Mouse (Mus musculus) intestine, embryonic 14.5 days (tissue): ENCODE results near the gene Pklr. TPM values are rescaled to one million over a fixed set of nuclear protein-coding genes. Genes with fewer than 3 reads are reported as not detected.

Experiments used
- ATAC-seq: fragments of 200-750 bp; cut with Nextera tagmentation; replicated peaks from 2 replicates; pipeline ENCODE4 v1.8.0; 2017; ENCODE audit warnings: low read depth, moderate number of reproducible peaks, moderate TSS enrichment, moderate library complexity; ENCODE audit not compliant: low FRiP score, low TSS enrichment
- DNase-seq: peaks from one replicate; pipeline ENCODE4 v3.0.0-alpha.2; 2018; ENCODE audit warnings: low spot score
- H3K27ac ChIP-seq: fragments of 300-500 bp; sonication (generic); 2 replicates; pipeline ENCODE4 v1.5.1; 2014; ENCODE audit warnings: low read depth, mild to moderate bottlenecking, control low read depth
- H3K27me3 ChIP-seq: fragments of 300-500 bp; sonication (generic); replicated peaks from 2 replicates; pipeline ENCODE4 v1.6.1; 2014; ENCODE audit warnings: low read length, control low read depth; ENCODE audit not compliant: control insufficient read depth, insufficient read depth
- H3K36me3 ChIP-seq: fragments of 300-500 bp; sonication (generic); 2 replicates; pipeline ENCODE4 v1.6.1; 2014; ENCODE audit warnings: low read length, control low read depth; ENCODE audit not compliant: control insufficient read depth, insufficient read depth
- H3K4me1 ChIP-seq: fragments of 300-500 bp; sonication (generic); replicated peaks from 2 replicates; pipeline ENCODE4 v1.6.1; 2014; ENCODE audit warnings: low read length, control low read depth, mixed read lengths; ENCODE audit not compliant: control insufficient read depth, insufficient read depth
- H3K4me2 ChIP-seq: fragments of 300-500 bp; sonication (generic); 2 replicates; pipeline ENCODE4 v1.6.1; 2014; ENCODE audit warnings: low read length
- H3K4me3 ChIP-seq: fragments of 300-500 bp; sonication (generic); 2 replicates; pipeline ENCODE4 v1.5.1; 2014; ENCODE audit warnings: low read depth, low read length, control low read depth, mixed read lengths
- H3K9ac ChIP-seq: fragments of 300-500 bp; sonication (generic); 2 replicates; pipeline ENCODE4 v1.6.1; 2014; ENCODE audit warnings: mild to moderate bottlenecking, low read length
- H3K9me3 ChIP-seq: fragments of 300-500 bp; sonication (generic); 2 replicates; pipeline ENCODE4 v1.6.1; 2016; ENCODE audit warnings: low read length, control low read depth; ENCODE audit not compliant: control insufficient read depth
- WGBS: fragments of 180-500 bp; shearing (Covaris S2); extraction: QIAGEN DNeasy Blood & Tissue Kit; methylation state at CpG from one replicate; pipeline ENCODE4 v1.1.7; 2014; 5-methylcytosine and 5-hydroxymethylcytosine counted together
- polyA plus RNA-seq: library from polyadenylated mRNA; unstranded; fragments of >200 nt; fragmentation: Nextera tagmentation; extraction: Ambion mirVana; gene quantifications from 2 replicates; pipeline ENCODE4 v1.2.1, GENCODE M21; 2014

Pklr gene
- polyA plus RNA-seq, 1 experiment from 2014 or later = 13.3 TPM

DNA sequence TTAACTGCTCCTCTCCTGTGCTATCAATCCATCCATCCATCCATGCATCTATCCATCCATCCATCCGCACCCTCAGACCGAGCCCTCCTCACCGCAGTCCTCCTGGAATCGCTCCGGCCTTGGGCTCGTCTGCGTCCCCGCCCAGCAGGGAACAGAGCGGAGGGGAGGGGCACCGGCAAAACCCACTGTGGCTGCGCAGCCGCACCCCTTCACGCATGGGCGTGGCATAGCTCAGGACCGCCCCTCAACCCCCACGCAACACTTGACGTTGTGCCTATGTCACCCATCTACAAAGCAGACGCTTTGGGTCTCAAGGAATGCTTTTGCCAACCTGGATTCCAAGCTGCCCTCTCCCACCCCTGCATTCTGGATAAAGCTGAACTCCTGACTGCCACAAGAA, 42.8 kb upstream of the Pklr start, which contains the start of gene Rusc1:
Gene Rusc1 (minus strand): TSS at position 137 of the 400 bp plus-strand sequence.
- H3K4me3 ChIP-seq = peak within 1 kb of the TSS; percentile 29
- 0 out of 2 replicates have a peak, but pooled peaks cover 7% of the 10 kb centered on the region for H3K4me1 ChIP-seq
- no peak within 1 kb of the TSS for H3K27ac ChIP-seq
- H3K9me3 ChIP-seq = no peaks in the 10 kb centered on the region
- ATAC-seq (peak; percentile 34), DNase-seq (peak; percentile 87)
- WGBS = 1% methylated on average over 18 of the region's 18 CpGs
- H3K9ac ChIP-seq = peak within 1 kb of the TSS; percentile 11; the same call in 1 of the 2 replicates
- H3K36me3 ChIP-seq = peaks cover 39% of the 10 kb centered on the region
- peaks cover 20% of the 10 kb centered on the region for H3K27me3 ChIP-seq
- H3K4me2 ChIP-seq = peak within 1 kb of the TSS; percentile 44

DNA sequence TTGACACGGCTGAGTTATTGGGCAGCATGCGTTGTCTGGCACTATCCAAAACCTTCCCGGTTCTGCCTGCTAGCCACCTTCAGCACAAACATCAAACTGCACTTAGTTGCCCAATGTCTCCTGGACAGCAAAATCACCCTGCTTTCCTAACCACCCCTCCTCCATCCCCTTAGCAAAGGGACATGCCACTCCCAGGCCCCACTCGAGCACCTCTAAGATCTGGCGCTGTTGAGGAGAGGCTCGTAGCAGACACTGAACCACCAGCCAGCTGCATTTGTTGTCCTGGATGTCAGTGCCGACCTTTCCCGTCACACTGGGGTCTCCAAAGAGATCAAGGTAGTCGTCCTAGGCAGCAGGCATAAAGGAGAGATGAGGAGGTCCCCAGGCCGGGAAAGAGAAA, 41.9 kb upstream of the Pklr start:
- H3K9me3 ChIP-seq = no peaks in the 10 kb centered on the region
- 80% methylated on average over 10 of the region's 10 CpGs for WGBS
- no peak overlapping the region for H3K27ac ChIP-seq

DNA sequence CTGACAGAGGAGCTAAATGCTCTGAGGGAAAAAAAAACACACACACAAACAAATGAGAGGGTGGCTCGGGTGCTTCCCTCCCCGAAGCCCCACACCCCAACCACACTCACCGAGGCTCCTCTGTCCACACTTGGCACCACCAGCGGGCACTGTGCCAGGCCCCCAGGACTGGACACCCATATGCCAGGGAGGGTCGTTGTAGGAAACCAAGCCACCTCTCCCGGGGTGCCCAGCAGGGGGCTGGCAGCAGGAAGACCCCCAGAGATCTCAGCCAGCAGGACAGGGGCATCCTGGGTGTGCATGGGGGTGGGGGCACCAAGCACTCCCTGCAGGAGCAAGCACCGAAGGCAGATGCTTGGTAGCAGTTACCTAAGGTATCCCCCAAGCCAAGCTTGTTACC, 35.1 kb upstream of the Pklr start, which contains the start of gene Gm43738:
Gene Gm43738 (minus strand): TSS at position 289 of the 400 bp plus-strand sequence.
- H3K4me2 ChIP-seq = peak within 1 kb of the TSS; percentile 84
- no peaks in the 10 kb centered on the region for H3K9me3 ChIP-seq
- DNase-seq (no peak), ATAC-seq (no peak)
- H3K27ac ChIP-seq = peak within 1 kb of the TSS; percentile 73
- peak within 1 kb of the TSS; percentile 88 for H3K4me3 ChIP-seq
- H3K27me3 ChIP-seq = no peaks in the 10 kb centered on the region
- peaks cover 41% of the 10 kb centered on the region for H3K36me3 ChIP-seq
- WGBS = 40% methylated on average over 7 of the region's 7 CpGs
- H3K4me1 ChIP-seq = peaks cover 20% of the 10 kb centered on the region
- H3K9ac ChIP-seq = peak within 1 kb of the TSS; percentile 60

More for the DNA sequence above, 41.9 kb upstream of the Pklr start:
- peaks cover 15% of the 10 kb centered on the region for H3K27me3 ChIP-seq
- ATAC-seq (no peak), DNase-seq (no peak)
- H3K36me3 ChIP-seq = peaks cover 47% of the 10 kb centered on the region
- no peak overlapping the region for H3K4me3 ChIP-seq
- H3K4me2 ChIP-seq = no peak overlapping the region
- H3K9ac ChIP-seq = no peak overlapping the region
- H3K4me1 ChIP-seq = 0 out of 2 replicates have a peak, but pooled peaks cover 7% of the 10 kb centered on the region

- H3K9ac ChIP-seq = peak overlapping the region; percentile 60
- peaks cover 20% of the 10 kb centered on the region for H3K4me1 ChIP-seq
- H3K9me3 ChIP-seq = no peaks in the 10 kb centered on the region
- H3K27ac ChIP-seq = peak overlapping the region; percentile 55
- peaks cover 35% of the 10 kb centered on the region for H3K36me3 ChIP-seq
- H3K4me2 ChIP-seq = peak overlapping the region; percentile 84
- ATAC-seq = peak; percentile 38; the same call in 1 of the 2 replicates
- no peak for DNase-seq
- peak overlapping the region; percentile 88 for H3K4me3 ChIP-seq
- under 1% methylated on average over 19 of the region's 19 CpGs for WGBS
- no peaks in the 10 kb centered on the region for H3K27me3 ChIP-seq
Observed at GRCm38 (mm10) chr3:89101459-89101811, 34.5 kb upstream of the Pklr start.

DNA sequence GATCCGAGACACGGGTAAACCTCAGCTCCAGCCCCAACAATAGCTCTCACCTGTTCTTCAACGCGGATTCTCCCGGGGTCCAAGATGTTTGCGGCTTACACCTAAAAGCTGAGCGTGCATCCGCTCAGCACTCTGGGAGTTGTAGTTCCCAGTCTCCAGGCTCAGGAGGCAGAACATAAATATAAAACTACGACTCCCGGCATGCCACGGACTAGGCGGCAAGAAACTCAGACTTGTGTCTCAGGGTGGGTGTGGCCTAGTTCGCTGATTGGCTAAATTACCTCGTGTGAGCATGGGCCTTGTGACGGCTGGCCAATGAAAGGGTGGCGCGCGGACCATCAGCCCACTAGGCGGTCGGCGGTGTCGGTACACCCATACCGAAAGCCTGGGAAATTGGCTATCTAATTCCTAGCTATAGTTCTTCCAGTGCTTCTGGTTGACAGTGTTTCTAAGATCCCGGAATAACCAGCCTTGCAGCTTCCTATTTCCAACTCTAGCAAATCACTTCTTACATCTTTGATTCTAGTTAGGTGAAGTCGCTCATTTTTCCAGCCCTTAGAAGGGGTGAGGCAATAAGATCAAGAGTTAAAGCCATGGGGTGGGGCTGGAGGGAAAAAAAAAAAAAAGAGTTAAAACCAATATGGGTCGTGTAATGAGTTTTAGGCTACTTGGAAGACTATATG, 34.0 kb upstream of the Pklr start, which contains the start of gene Fdps:
Gene Fdps (minus strand): TSS at position 148 of the 683 bp plus-strand sequence.
- H3K36me3 ChIP-seq = peaks cover 30% of the 10 kb centered on the region
- H3K9ac ChIP-seq = peak within 1 kb of the TSS; percentile 60
- H3K4me2 ChIP-seq = peak within 1 kb of the TSS; percentile 84
- H3K27me3 ChIP-seq = no peaks in the 10 kb centered on the region
- H3K9me3 ChIP-seq = no peaks in the 10 kb centered on the region
- peaks cover 20% of the 10 kb centered on the region for H3K4me1 ChIP-seq
- DNase-seq = peak; percentile 88
- ATAC-seq = peak; percentile 98
- under 1% methylated on average over 26 of the region's 26 CpGs for WGBS
- H3K27ac ChIP-seq = peak within 1 kb of the TSS; percentile 73
- H3K4me3 ChIP-seq = peak within 1 kb of the TSS; percentile 88

GRCm38 (mm10) chr3:89102495-89103290, 33.2 kb upstream of the Pklr start:
- Histone ChIP-seq H3K36me3 (peaks cover 22% of the 10 kb centered on the region), H3K27ac (peak overlapping the region; percentile 73), H3K4me3 (peak overlapping the region; percentile 88), H3K9me3 (no peaks in the 10 kb centered on the region), H3K27me3 (no peaks in the 10 kb centered on the region), H3K9ac (no peak overlapping the region), H3K4me1 (peaks cover 20% of the 10 kb centered on the region), H3K4me2 (peak overlapping the region; percentile 65)
- 55% methylated on average over 12 of the region's 12 CpGs for WGBS
- ATAC-seq (no peak), DNase-seq (no peak)

DNA sequence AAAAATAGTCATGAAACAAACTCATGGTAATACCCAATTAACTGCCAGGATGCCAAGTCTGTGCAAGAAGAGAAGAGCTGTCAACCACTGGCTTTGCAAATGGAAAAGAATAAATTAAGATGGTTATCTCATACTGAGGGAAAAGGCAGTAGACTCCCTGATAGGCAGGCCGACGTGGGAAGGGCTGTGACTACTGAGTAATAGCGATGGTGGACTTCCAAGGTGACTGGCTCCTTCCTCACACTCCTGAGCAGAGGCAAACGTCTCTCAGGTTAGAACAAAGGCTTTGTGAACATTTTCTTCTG, 32.7 kb upstream of the Pklr start:
- Histone ChIP-seq H3K9me3 (no peaks in the 10 kb centered on the region), H3K27me3 (no peaks in the 10 kb centered on the region), H3K9ac (no peak overlapping the region), H3K27ac (0 out of 2 replicates have a peak overlapping the region, but pooled peaks have one; percentile 73), H3K4me1 (peaks cover 20% of the 10 kb centered on the region), H3K4me2 (no peak overlapping the region), H3K36me3 (peaks cover 17% of the 10 kb centered on the region), H3K4me3 (no peak overlapping the region)
- 63% methylated on average over 4 of the region's 4 CpGs for WGBS
- DNase-seq = no peak
- ATAC-seq = no peak

GRCm38 (mm10) chr3:89106881-89107280, 29.1 kb upstream of the Pklr start:
- H3K4me2 ChIP-seq = no peak overlapping the region
- no peak overlapping the region for H3K27ac ChIP-seq
- H3K9me3 ChIP-seq = no peaks in the 10 kb centered on the region
- H3K4me3 ChIP-seq = no peak overlapping the region
- no peaks in the 10 kb centered on the region for H3K36me3 ChIP-seq
- DNase-seq (no peak), ATAC-seq (no peak)
- H3K9ac ChIP-seq = no peak overlapping the region
- H3K4me1 ChIP-seq = peaks cover 6% of the 10 kb centered on the region; the same call in 1 of the 2 replicates
- H3K27me3 ChIP-seq = no peaks in the 10 kb centered on the region
